Mouse (Mus musculus) limb, embryonic 13.5 days (tissue): ENCODE results near the gene Tmem104. TPM values are rescaled to one million over a fixed set of nuclear protein-coding genes. Genes with fewer than 3 reads are reported as not detected.

ENCODE experiments used
- ATAC-seq: fragments of 200-750 bp; cut with Nextera tagmentation; 2 replicates; pipeline ENCODE4 v1.8.0; 2017; ENCODE audit warnings: low read depth, moderate number of reproducible peaks, moderate TSS enrichment; ENCODE audit not compliant: low FRiP score
- H3K27ac ChIP-seq: fragments of 300-500 bp; sonication (generic); 2 replicates; pipeline ENCODE4 v1.5.1; 2015; ENCODE audit warnings: inconsistent platforms, mild to moderate bottlenecking, moderate library complexity
- H3K27me3 ChIP-seq: fragments of 300-500 bp; sonication (generic); 2 replicates; pipeline ENCODE4 v1.6.1; 2015; ENCODE audit warnings: mild to moderate bottlenecking, inconsistent platforms
- H3K36me3 ChIP-seq: fragments of 300-500 bp; sonication (generic); 2 replicates; pipeline ENCODE4 v1.6.1; 2015; ENCODE audit warnings: inconsistent platforms, mild to moderate bottlenecking, moderate library complexity
- H3K4me1 ChIP-seq: fragments of 300-500 bp; sonication (generic); 2 replicates; pipeline ENCODE4 v1.6.1; 2015; ENCODE audit warnings: inconsistent platforms
- H3K4me2 ChIP-seq: fragments of 300-500 bp; sonication (generic); replicated peaks from 2 replicates; pipeline ENCODE4 v1.6.1; 2015; ENCODE audit warnings: inconsistent platforms, mild to moderate bottlenecking, moderate library complexity
- H3K4me3 ChIP-seq: fragments of 300-500 bp; sonication (generic); 2 replicates; pipeline ENCODE4 v1.5.1; 2015; ENCODE audit warnings: moderate library complexity, mild to moderate bottlenecking, inconsistent platforms
- H3K9ac ChIP-seq: fragments of 300-500 bp; sonication (generic); 2 replicates; pipeline ENCODE4 v1.6.1; 2015; ENCODE audit warnings: mild to moderate bottlenecking, inconsistent platforms
- H3K9me3 ChIP-seq: fragments of 300-500 bp; sonication (generic); 2 replicates; pipeline ENCODE4 v1.6.1; 2016; ENCODE audit warnings: inconsistent platforms
- WGBS: fragments of 180-500 bp; shearing (Covaris S2); methylation state at CpG from one replicate; pipeline ENCODE4 v1.1.7; 2015; 5-methylcytosine and 5-hydroxymethylcytosine counted together
- polyA plus RNA-seq: library from polyadenylated mRNA; unstranded; fragments of >200 nt; fragmentation: Nextera tagmentation; extraction: Ambion mirVana; gene quantifications from 2 replicates; pipeline ENCODE4 v1.2.1, GENCODE M21; 2015

The Tmem104 gene
- polyA plus RNA-seq, 1 experiment from 2014 or later: 10.9 TPM

DNA sequence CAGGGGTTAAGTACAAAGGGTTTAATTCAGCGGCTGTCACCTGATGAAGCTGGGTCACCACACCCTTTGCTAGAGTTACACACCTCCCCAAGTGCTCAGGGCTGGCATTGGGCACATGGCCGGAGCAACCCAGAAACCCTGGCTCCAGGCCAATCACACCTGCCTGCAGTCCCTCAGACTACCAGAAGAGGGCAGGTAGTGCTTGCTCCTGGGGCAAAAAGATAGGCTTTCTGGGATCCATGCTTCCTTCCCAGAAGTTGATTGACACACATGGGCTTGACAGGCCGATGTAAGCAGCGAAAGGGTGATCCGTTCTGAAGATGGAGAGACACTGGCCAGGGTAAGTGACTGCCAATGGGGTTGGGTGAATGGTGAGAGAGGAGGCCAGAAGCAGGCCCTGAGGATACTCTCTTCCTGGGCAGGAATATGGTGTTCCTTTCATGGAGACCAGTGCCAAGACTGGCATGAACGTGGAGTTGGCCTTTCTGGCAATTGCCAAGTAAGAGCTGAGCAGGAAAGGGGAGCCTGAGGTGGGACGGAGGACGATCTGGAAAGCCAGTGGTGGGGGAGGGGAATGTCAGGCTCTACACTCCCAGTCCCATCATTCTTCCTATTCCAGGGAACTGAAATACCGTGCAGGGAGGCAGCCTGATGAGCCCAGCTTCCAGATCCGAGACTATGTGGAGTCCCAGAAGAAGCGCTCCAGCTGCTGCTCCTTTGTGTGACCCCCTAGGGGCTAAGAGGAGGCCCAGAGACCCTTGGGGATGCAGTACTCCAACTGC lies 27.1 kb upstream of the Tmem104 start:
- no peak overlapping the region for H3K4me2 ChIP-seq
- H3K9ac ChIP-seq: no peak overlapping the region
- H3K27me3 ChIP-seq: peaks cover 59% of the 10 kb centered on the region
- H3K4me3 ChIP-seq: no peak overlapping the region
- ATAC-seq: no peak
- 52% methylated on average over 11 of the region's 11 CpGs for WGBS
- H3K27ac ChIP-seq: no peak overlapping the region
- H3K4me1 ChIP-seq: peaks cover 34% of the 10 kb centered on the region
- no peaks in the 10 kb centered on the region for H3K9me3 ChIP-seq
- no peaks in the 10 kb centered on the region for H3K36me3 ChIP-seq

DNA sequence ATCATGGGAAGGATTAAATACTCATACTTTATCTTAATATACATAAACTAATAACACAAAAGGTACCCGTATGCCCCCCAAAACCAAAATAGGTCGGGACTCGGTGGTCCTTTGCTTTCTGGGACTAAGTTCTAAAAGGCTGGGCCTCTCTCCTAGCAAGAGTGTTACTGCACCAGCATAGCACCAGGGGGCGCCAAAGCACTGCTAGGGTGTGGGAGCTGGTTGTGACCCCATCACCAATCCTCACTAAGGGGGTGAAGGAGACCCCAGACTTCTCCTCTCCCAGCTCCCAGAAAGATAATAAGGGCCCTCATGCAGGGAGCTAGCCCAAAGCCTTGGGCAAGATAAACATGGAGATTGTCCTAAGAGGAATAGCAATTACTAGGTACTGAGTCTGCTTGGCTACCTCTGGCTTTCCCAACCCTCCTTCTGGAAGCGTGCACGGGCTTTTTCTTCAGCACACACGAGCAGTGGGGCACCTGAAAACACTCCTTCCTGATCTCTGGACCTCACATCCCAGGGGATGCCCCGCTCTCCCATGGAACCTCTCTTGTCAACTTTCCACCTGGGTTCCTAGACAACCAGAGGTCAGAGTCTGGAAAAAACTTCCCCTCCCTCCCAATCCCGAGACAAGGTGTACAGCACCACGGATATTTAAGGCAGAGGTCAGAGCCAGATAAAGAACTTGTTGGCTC lies 26.3 kb upstream of the Tmem104 start:
- Histone ChIP-seq H3K9ac (no peak overlapping the region), H3K4me3 (no peak overlapping the region), H3K27me3 (peaks cover 59% of the 10 kb centered on the region), H3K4me1 (peaks cover 37% of the 10 kb centered on the region), H3K36me3 (no peaks in the 10 kb centered on the region), H3K27ac (no peak overlapping the region), H3K4me2 (no peak overlapping the region), H3K9me3 (no peaks in the 10 kb centered on the region)
- WGBS: 34% methylated on average over 10 of the region's 10 CpGs
- no peak for ATAC-seq

DNA sequence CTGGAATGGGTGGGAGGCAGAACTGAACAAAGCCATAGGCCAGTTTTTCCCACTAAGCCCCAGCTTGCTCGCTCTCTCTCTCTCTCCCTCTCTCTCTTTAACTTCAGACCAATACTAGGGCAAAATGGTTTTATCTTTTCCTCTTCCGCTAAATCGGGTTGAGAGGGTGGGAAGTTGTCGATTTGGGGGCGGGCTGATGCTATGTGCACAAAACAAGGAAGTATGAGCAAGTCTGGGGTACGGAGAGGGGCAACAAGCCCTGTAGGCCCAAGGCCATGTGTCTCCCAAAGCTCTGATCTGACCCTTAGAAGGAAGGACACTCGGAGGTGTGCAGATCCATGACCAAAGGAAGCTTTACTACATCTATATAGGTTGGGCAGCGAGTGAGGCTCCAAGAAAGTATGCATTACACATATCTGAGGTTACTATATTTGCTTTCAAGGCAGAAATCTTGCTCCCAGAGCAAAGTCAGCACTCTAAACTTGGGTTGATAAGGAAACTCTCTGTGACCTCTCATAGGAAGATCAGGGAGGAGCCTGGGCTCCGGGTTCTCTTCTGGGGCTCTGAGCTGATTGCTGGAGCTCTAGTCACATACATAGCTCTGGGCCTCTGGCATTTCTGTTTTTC lies 25.6 kb upstream of the Tmem104 start:
- H3K36me3 ChIP-seq: no peaks in the 10 kb centered on the region
- peaks cover 60% of the 10 kb centered on the region for H3K27me3 ChIP-seq
- no peak overlapping the region for H3K27ac ChIP-seq
- H3K4me2 ChIP-seq: no peak overlapping the region
- H3K9me3 ChIP-seq: no peaks in the 10 kb centered on the region
- peaks cover 37% of the 10 kb centered on the region for H3K4me1 ChIP-seq
- no peak for ATAC-seq
- WGBS: 68% methylated on average over 9 of the region's 9 CpGs
- no peak overlapping the region for H3K9ac ChIP-seq
- H3K4me3 ChIP-seq: no peak overlapping the region

DNA sequence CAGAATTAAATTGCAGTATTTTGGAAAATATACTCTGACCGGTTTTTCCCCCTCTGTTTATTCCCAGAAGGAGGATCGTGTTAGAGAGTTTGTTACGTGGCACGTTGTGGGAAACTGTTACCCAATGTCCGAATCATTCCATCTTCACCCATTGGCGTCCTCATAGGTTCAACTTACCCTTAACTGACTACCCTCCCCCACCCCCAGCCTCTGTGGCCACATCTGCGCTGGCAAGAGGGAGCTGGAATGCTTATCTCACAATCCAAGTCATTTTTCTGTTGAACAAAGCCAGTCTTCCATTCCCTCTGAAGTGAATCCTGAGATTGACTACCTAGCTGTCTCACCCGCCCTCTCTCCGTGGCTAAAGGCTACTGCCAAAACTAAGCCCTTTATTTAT lies 25.1 kb upstream of the Tmem104 start:
- H3K27me3 ChIP-seq: peaks cover 57% of the 10 kb centered on the region
- no peaks in the 10 kb centered on the region for H3K9me3 ChIP-seq
- no peak overlapping the region for H3K4me3 ChIP-seq
- H3K36me3 ChIP-seq: no peaks in the 10 kb centered on the region
- WGBS: 26% methylated on average over 9 of the region's 9 CpGs
- no peak overlapping the region for H3K27ac ChIP-seq
- ATAC-seq: no peak
- H3K4me1 ChIP-seq: peaks cover 37% of the 10 kb centered on the region
- no peak overlapping the region for H3K9ac ChIP-seq
- peak overlapping the region; percentile 87 for H3K4me2 ChIP-seq

DNA sequence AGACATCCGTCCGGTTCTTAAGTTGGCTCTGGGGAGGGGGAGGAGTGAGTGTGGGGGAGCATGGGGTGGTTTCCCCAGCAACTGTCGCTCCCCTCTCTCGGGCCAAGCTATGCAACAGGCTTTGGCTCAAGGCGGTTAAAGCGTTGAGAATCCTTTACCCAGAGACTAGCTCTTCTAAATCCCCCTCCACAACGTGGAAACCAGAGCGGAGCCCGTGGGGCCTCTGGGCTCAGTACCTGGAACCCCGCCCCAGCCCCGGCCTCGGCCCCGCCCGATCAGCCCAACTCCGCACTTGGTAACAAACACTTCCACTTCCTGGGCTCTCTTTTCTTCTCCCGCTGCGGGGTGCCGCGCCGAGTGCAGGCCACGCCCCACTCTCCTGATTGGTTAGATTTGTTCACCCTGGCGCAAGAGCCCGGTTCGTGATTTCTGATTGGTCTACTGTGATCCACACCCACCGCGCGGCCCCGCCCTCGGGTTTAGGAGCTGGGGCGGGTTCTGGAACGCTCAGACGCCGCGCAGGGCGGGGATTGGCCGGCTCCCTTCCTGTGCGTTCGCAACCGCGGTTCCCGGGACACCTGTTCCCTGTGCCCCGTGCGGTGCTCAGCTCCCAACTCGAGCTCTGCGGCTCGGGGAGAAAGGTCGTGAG lies 24.3 kb upstream of the Tmem104 start, which contains the start of gene Slc9a3r1:
Slc9a3r1 (plus strand) TSS at position 510 of the 649 bp plus-strand sequence.
- Histone ChIP-seq H3K27me3 (peaks cover 56% of the 10 kb centered on the region), H3K27ac (no peak within 1 kb of the TSS), H3K9ac (peak within 1 kb of the TSS; percentile 54), H3K4me3 (peak within 1 kb of the TSS; percentile 57), H3K4me1 (peaks cover 36% of the 10 kb centered on the region), H3K36me3 (no peaks in the 10 kb centered on the region), H3K9me3 (no peaks in the 10 kb centered on the region), H3K4me2 (peak within 1 kb of the TSS; percentile 87)
- ATAC-seq: peak; percentile 95
- under 1% methylated on average over 47 of the region's 47 CpGs for WGBS

DNA sequence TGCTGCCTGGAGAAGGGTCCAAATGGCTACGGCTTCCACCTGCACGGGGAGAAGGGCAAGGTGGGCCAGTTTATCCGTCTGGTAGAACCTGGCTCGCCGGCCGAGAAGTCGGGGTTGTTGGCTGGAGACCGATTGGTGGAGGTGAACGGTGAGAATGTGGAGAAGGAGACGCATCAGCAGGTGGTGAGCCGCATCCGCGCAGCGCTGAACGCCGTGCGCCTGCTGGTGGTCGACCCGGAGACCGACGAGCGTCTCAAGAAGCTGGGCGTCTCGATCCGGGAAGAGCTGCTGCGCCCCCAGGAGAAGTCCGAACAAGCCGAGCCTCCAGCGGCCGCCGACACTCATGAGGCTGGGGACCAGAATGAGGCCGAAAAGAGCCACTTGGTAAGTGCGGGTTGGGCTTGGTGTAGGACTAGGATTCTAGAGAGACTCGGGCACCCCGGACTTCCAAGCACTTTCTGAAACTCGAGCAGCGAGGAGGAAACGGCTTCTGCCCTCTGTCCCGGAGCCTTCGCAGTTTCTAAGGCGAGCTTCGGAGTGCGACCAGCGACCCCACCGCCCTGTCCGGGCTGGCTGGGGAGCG lies 23.6 kb upstream of the Tmem104 start:
- Histone ChIP-seq H3K4me1 (peaks cover 29% of the 10 kb centered on the region), H3K4me2 (peak overlapping the region; percentile 87), H3K27me3 (peaks cover 57% of the 10 kb centered on the region), H3K27ac (no peak overlapping the region), H3K9me3 (no peaks in the 10 kb centered on the region), H3K36me3 (no peaks in the 10 kb centered on the region), H3K4me3 (peak overlapping the region; percentile 57), H3K9ac (peak overlapping the region; percentile 54)
- WGBS: 0% methylated on average over 47 of the region's 47 CpGs
- ATAC-seq: peak; percentile 18; the same call in 1 of the 2 replicates

DNA sequence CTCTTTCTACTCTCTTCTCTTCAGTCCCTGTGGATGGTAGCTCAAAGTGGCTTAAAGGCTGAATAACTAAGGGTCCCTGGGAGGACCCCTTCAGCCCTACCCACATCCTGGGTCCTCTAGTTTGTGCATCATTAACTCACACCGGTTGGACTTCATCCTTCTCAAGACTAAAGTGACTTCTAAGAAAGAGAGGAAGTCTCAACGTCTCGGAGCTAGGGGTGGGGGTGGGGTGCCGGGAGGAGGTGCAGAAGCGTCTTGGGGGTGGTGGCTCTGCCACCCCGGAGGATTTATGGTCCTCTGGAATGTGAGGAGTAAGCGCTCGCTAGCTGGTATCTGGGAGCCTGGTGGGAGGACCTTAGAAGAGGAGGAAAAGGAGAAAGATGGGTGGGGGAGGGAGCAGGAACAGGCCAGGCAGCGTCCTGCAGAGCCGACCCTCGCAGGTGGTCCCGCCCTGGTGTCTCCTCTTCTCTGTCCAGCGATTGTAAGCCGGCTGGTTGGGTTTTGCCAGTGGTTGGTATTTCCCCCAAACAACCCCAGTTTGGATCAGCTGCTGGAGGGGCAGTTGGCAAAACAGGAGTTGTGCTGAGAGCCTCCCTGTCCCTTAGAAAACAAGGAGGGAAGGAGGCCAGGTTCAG lies 22.8 kb upstream of the Tmem104 start:
- WGBS: under 1% methylated on average over 13 of the region's 14 CpGs
- no peaks in the 10 kb centered on the region for H3K9me3 ChIP-seq
- no peak overlapping the region for H3K27ac ChIP-seq
- H3K4me1 ChIP-seq: peaks cover 29% of the 10 kb centered on the region
- H3K27me3 ChIP-seq: peaks cover 57% of the 10 kb centered on the region
- no peak for ATAC-seq
- peak overlapping the region; percentile 54; the same call in 1 of the 2 replicates for H3K9ac ChIP-seq
- H3K36me3 ChIP-seq: no peaks in the 10 kb centered on the region
- peak overlapping the region; percentile 87 for H3K4me2 ChIP-seq
- H3K4me3 ChIP-seq: peak overlapping the region; percentile 57

DNA sequence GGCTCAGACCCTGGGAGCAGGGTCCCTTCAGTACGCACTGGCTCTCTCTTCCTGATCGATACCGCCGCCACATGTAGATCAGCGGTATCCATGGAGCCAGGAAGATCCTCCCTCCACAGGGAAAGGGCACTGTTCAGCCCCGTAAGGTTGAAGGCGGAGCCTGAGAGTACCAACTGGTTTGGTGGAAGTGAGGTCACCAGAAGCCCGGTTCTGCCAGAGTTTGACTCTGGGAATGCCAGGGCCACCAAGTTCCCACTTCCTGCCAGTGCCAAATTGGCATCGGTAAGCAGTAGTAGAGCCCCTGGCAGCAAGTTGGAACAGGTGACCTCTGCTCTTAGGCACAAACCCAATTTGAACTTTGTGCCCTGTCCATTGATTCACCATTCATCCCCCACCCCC lies 22.3 kb upstream of the Tmem104 start:
- Histone ChIP-seq H3K27ac (no peak overlapping the region), H3K4me2 (peak overlapping the region; percentile 87), H3K9ac (0 out of 2 replicates have a peak overlapping the region, but pooled peaks have one; percentile 54), H3K36me3 (no peaks in the 10 kb centered on the region), H3K4me3 (peak overlapping the region; percentile 57), H3K9me3 (no peaks in the 10 kb centered on the region), H3K4me1 (peaks cover 29% of the 10 kb centered on the region), H3K27me3 (peaks cover 57% of the 10 kb centered on the region)
- ATAC-seq: no peak
- 3% methylated on average over 9 of the region's 9 CpGs for WGBS

DNA sequence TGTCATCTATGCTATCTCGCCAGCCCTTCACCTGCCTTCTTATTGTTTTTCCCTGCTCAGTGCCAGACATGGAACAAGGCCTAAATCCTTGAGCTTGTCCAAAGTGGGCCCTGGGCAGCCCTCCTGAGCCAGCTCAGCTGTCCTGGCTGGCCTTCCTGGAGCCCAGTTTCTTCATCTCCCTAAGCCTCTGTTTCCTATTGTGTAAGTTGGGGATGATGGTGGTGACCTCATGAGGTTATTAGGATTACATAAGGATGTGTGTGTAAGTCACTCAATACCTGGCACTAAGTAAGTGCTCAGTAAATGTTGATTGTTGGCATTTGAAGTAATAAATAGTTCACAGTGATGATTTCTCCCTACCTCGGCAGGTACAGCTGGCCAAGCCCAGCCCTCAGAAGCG lies 20.5 kb upstream of the Tmem104 start:
- no peaks in the 10 kb centered on the region for H3K9me3 ChIP-seq
- 70% methylated on average over 3 of the region's 3 CpGs for WGBS
- no peak for ATAC-seq
- H3K4me1 ChIP-seq: peaks cover 39% of the 10 kb centered on the region
- H3K27me3 ChIP-seq: peaks cover 45% of the 10 kb centered on the region
- H3K4me3 ChIP-seq: no peak overlapping the region
- no peak overlapping the region for H3K27ac ChIP-seq
- no peaks in the 10 kb centered on the region for H3K36me3 ChIP-seq
- H3K9ac ChIP-seq: no peak overlapping the region
- no peak overlapping the region for H3K4me2 ChIP-seq

DNA sequence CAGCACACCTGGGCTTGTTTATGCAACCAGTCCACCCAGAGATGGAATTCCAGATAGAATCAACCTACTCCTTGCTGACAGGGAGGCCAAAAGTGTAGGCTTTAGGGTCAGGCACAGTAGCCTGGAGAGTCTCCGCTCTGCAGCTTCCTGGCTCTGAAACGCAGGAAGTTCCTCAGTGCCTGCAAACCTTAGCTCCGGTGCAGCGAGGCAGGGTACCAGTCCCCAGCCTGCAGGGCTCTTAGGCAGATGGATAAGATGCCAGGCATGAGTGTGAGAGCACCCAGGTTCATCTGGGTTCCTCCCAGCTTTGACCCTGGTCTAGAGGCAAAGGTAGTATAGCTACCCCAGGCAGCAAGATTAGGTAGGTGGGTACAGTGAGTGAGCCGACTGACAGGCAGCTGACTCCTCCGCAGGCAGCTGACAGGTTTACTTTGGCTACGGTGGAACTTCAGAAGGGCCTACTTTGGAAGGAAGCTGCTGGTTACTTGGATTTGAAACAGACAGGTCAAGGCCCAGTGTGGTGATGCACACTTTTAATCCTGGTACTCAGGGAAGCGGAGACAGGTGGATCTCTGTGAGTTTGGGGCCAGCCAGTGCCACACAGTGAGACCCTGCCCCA lies 19.5 kb upstream of the Tmem104 start:
- H3K27ac ChIP-seq: no peak overlapping the region
- no peak overlapping the region for H3K9ac ChIP-seq
- no peak for ATAC-seq
- no peaks in the 10 kb centered on the region for H3K36me3 ChIP-seq
- peaks cover 47% of the 10 kb centered on the region for H3K27me3 ChIP-seq
- no peak overlapping the region for H3K4me3 ChIP-seq
- no peak overlapping the region for H3K4me2 ChIP-seq
- H3K4me1 ChIP-seq: peaks cover 43% of the 10 kb centered on the region
- H3K9me3 ChIP-seq: no peaks in the 10 kb centered on the region
- WGBS: 87% methylated on average over 8 of the region's 8 CpGs

DNA sequence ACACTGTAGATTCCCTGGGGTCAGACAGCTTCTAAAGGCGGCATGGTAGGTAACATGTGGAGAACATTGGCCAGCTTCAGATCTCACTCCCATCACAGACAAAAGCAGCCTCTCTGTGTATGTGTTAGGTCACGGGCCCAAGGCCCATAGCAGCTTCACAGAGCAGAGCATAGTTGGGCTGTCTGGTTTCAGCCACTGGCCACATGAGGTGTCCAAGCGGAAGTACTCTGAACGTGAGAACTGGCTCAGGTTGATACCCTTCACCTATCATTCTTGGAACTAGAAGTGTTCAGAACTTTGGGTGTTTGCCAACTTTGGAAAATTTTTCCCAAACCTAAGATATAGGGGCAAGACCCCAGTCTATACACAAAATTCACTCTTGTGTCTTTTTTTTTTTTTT lies 17.9 kb upstream of the Tmem104 start:
- Histone ChIP-seq H3K27me3 (peaks cover 46% of the 10 kb centered on the region), H3K27ac (no peak overlapping the region), H3K4me2 (no peak overlapping the region), H3K4me1 (peaks cover 46% of the 10 kb centered on the region), H3K36me3 (no peaks in the 10 kb centered on the region), H3K9ac (no peak overlapping the region), H3K4me3 (no peak overlapping the region), H3K9me3 (no peaks in the 10 kb centered on the region)
- ATAC-seq: no peak
- WGBS: 84% methylated on average over 4 of the region's 4 CpGs
